Mouse (Mus musculus) B cell, adult 2 months (primary cell): Measurements from ENCODE around the gene S100b.
A peak's percentile ranks its signal among the peaks of the same experiment; 100 is the strongest.

ENCODE experiments used
- DNase-seq, 2 experiments: peaks; one replicate each; pipeline ENCODE4 v3.0.0; 2022

The S100b gene

GRCm38 (mm10) chr10:76253536-76253935 lies at the start of gene S100b:
TSS of gene S100b (plus strand) at chr10:76253853.
- no peak for DNase-seq

- no peak for DNase-seq
Observed at GRCm38 (mm10) chr10:76207262-76207796, 46.3 kb upstream of the S100b start.

DNA sequence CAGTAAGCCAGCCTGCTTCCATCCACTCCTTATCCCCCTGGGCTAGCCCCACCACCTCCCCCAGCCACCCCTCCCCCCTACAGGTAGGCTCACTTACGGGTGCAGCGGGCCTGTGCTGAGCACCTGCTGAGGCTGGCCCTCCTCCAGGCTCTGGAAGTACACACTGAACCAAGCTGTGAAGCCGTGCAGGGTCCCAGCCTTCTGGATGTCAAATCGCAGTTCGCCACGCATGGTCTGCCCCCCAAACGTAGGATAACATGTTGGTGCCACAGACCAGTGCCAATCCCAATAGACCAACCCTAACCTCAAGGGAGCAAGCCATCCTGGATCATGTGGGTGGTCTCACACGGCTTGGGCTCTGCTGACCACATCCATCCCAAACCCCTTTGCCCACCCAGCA lies 44.4 kb upstream of the S100b start:
- no peak for DNase-seq

DNA sequence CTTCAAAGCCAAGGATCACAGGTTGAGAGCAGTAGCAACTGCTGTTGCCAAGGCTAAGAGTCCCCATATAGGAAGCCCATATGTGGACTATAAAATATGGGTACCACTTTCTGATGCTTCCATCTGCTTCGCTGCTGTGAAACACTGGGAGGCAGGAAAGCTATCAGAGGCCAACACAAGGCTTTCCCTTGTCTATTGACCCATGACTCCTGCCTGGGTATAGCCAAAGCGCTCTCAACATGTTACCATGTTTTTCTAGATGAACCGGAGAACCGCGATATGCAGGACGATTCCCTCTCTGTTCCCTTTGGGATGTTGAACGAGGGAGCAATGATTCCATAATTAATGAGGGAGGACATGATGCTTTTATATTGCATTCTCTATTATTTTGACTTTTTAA lies 42.8 kb upstream of the S100b start:
- DNase-seq = no peak

DNA sequence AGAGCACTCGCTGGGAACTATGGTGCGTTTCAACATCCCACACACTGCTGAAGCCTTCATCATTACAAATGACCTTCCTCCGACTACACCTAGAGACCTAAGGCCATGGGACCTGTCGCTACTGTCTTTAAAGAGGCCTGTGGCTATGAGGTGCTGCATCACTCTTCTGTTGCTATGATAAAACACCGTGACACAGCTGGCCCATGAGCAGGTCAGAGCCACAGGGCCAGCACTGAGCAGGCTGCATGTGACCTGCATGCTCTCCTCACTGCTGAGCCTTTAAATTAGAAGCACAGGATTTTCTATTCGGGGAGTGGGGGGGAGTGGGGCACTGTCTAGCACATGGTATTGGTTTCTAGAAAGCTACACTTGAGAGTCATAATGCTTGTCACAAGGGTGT lies 41.5 kb upstream of the S100b start:
- no peak for DNase-seq

GRCm38 (mm10) chr10:76214161-76214560 lies 39.5 kb upstream of the S100b start:
- DNase-seq = peak in 1 of 2 experiments; percentile 9

DNA sequence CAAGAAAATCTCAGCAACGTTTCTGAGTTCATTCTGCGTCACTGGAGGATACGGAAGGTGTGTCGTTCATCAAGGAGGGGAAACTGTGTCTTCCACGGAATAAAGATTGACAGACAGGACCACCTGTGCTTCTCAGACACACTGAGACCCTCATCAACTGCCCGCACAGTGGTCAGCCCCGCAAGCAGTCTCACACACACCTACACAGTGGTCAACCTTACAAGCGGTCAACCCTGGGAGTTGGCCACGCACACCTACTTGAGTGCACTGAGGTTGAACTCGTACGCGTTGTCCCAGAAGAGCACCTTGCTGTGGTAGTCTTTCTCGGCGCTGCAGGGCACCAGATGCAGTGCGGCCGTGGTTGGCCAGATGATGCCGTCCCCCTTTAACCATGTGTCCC lies 36.6 kb upstream of the S100b start:
- no peak for DNase-seq

- DNase-seq = no peak
Observed at GRCm38 (mm10) chr10:76218240-76218639, 35.4 kb upstream of the S100b start.

GRCm38 (mm10) chr10:76225944-76226343 lies 27.7 kb upstream of the S100b start:
- DNase-seq = no peak

GRCm38 (mm10) chr10:76229627-76230026 lies 24.0 kb upstream of the S100b start:
- DNase-seq = peak in 1 of 2 experiments; percentile 8

DNA sequence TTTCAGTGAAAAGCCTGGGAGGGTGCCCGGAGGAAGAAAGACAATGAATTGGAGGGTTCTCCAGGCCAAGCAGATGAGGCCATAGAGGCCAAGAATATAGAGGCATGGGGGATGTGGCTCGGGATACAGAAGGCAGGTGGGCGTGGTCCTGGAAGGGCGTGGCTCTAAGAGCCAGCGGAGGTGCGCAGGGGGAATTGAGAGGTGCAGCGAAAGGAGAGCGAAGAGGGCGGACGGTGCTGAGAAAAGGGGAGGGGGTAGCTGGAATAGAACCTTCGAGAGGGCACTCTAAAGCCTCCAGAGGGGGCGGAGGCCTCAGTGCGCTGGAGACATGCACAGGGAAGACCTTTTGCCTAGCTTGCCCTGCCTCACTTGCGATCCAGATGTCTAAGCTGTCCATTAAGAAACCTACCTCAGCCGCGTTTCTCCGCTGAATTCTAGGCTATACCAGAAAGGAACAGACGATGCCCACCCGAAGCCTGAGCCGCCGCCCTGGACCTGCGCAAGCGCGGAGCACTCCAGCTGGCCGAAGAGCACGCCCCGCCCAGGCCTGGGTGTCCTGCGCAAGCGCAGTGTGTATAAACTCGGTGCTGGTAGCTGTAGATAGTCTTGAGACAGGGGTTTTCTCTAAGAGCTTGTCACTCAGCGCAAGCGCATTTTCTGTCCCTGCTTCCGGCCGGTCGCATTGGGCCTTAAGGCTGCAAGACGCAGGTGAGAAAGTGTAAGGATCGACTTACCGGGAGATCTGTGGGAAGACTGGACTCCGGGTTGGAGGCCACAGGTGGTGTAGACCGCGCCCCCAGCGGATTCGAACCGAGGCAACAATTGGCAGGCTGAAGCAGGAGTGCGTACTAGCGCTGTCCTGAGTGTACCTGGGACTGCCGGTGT lies 16.1 kb upstream of the S100b start, which contains the start of gene Prmt2:
Prmt2 (minus strand) TSS at position 525 of the 885 bp plus-strand sequence.
- DNase-seq = peak; percentile 92

DNA sequence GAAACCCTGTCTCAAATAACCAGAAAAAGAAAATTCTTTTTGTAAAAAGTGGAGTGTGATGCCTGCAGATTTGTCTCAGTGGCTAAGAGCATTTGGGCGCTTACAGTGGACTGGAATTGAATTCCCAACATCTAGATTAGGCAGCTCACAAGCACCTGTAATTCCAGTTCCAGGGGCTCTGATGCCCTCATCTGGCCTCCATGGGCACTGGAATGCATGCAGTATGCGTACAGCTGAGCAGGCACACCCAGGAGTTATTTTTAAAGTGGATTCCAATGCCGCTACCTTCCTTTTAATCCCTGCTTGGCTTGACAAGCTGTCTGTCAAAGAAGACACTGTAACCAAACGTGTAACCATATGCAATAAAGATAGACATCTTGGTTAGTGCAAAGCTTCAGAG lies 14.3 kb upstream of the S100b start:
- DNase-seq = no peak

GRCm38 (mm10) chr10:76245106-76245505 lies 8.5 kb upstream of the S100b start:
- no peak for DNase-seq

DNA sequence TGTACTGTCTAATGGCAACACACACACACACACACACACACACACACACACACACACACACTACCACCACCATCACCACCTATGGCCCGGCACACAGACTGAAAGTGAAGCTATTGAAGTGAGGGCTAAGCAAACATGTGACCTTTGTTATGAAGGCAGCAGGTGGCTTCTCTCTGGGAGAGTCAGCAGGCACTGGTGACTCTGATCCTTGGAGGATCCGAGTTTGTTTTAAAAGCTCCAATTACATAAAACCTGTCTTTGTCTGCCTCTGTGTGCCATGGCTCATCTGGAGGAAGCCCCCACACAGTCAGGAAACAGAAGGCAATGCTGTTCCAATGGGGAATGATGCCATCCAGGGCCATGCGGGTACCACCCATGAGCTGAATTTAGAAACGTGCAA lies 7.1 kb upstream of the S100b start:
- DNase-seq = no peak

GRCm38 (mm10) chr10:76247960-76248646 lies 5.5 kb upstream of the S100b start:
- no peak for DNase-seq

DNA sequence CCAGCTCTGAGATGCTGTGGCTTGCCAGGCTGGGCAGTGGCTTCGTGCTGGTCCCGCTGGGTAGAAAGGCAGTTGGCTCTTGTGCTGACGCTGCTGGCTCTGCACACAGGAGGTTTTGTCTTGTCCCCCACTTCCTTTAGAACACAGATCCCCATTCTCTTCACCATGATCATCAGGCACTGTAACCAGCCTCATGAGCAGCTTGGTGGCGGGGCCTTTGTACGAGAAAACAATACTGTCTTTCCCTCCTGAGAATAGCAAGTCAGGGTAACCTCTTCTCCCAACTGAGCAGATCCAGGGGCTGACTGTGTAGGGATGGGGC lies 5.0 kb upstream of the S100b start:
- DNase-seq = no peak

DNA sequence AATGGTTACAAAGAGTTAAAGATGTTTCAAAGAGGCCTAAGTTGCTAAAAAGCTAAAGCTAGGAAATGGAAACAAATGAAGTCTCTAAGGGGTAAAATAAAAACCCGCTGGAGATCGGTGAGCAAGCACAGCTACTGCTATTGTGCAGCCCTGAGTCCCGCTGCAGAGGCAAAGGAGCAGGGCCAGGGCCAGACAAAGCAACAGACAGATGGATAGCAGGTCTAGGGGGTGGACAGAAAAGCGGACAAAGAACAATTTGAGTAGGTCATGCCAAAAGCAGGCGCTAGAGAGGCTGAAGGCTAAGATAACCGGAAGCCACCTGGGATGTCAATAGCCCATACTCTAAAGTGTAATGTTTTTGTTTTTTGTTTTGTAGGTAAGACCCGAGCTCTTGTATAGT lies 2.8 kb upstream of the S100b start:
- no peak for DNase-seq

DNA sequence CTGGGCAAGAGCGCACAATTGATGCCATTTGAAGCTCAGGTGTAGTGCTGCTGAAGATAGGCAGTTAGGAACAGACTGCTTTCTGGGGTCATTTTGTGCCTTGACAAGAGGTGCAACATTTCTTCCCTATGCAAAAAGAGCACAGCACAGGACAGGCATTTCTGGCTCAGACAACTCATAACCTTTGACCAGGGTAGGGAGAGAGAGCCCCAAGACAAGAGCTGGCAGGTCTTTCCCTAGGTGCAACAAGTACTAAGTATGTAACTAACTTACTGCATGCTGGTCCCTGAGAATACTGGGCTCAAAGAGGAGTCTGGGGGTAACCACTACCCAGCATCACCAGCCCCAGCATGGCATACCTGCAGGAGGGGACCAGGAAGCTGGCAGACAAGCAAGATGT lies 574 bp upstream of the S100b start:
- no peak for DNase-seq

GRCm38 (mm10) chr10:76255617-76256016 lies 2.0 kb downstream of the S100b start:
- DNase-seq = no peak

GRCm38 (mm10) chr10:76257231-76257630 lies 3.6 kb downstream of the S100b start:
- no peak for DNase-seq

GRCm38 (mm10) chr10:76257719-76258390 lies 4.2 kb downstream of the S100b start:
- DNase-seq = no peak

- no peak for DNase-seq
Observed at GRCm38 (mm10) chr10:76259566-76260232, 6.0 kb downstream of the S100b start.
